Mouse (Mus musculus): ENCODE results near the gene Tcf20. TPM values are rescaled to one million over a fixed set of nuclear protein-coding genes. Genes with fewer than 3 reads are reported as not detected.

The Tcf20 gene
- polyA plus RNA-seq, 1 experiment from 2014 or later: 9.3 TPM

- 56% methylated on average over 5 of the region's 5 CpGs for WGBS
- Histone ChIP-seq H3K27ac (no peak overlapping the region), H3K4me2 (no peak overlapping the region), H3K9ac (no peak overlapping the region), H3K4me1 (peaks cover 96% of the 10 kb centered on the region), H3K9me3 (replicated peaks) (no peaks in the 10 kb centered on the region), H3K27me3 (peaks cover 55% of the 10 kb centered on the region), H3K4me3 (replicated peaks) (no peak overlapping the region), H3K36me3 (no peaks in the 10 kb centered on the region)
- no peak for ATAC-seq (replicated peaks; ENCODE audit: low FRiP score)
These were observed 56.2 kb downstream of the Tcf20 start for GRCm38 (mm10) chr15:82931436-82931835.

GRCm38 (mm10) chr15:82929595-82929994 is 58.1 kb downstream of the Tcf20 start:
- WGBS: 27% methylated on average over 9 of the region's 9 CpGs
- Histone ChIP-seq H3K4me1 (peaks cover 95% of the 10 kb centered on the region), H3K4me2 (0 out of 2 replicates have a peak overlapping the region, but pooled peaks have one; percentile 9)

GRCm38 (mm10) chr15:82928844-82929243 is 58.8 kb downstream of the Tcf20 start:
- Histone ChIP-seq H3K27me3 (peaks cover 59% of the 10 kb centered on the region), H3K4me1 (peaks cover 96% of the 10 kb centered on the region), H3K9ac (no peak overlapping the region), H3K9me3 (replicated peaks) (no peaks in the 10 kb centered on the region), H3K4me3 (replicated peaks) (no peak overlapping the region), H3K36me3 (no peaks in the 10 kb centered on the region), H3K27ac (no peak overlapping the region), H3K4me2 (no peak overlapping the region)
- 55% methylated on average over 8 of the region's 8 CpGs for WGBS
- ATAC-seq (replicated peaks; ENCODE audit: low FRiP score): no peak

More at GRCm38 (mm10) chr15:82929595-82929994, 58.1 kb downstream of the Tcf20 start:
- no peak overlapping the region for H3K9ac ChIP-seq
- peaks cover 55% of the 10 kb centered on the region for H3K27me3 ChIP-seq
- peak overlapping the region; percentile 48; the same call in 1 of the 2 replicates for H3K27ac ChIP-seq
- no peaks in the 10 kb centered on the region for H3K9me3 ChIP-seq (replicated peaks)
- H3K4me3 ChIP-seq (replicated peaks): no peak overlapping the region
- no peaks in the 10 kb centered on the region for H3K36me3 ChIP-seq
- ATAC-seq (replicated peaks; ENCODE audit: low FRiP score): no peak

- no peak overlapping the region for H3K4me3 ChIP-seq (replicated peaks)
- H3K27ac ChIP-seq: no peak overlapping the region
- no peaks in the 10 kb centered on the region for H3K9me3 ChIP-seq (replicated peaks)
- no peak for ATAC-seq (replicated peaks; ENCODE audit: low FRiP score)
- H3K4me1 ChIP-seq: peaks cover 96% of the 10 kb centered on the region
- H3K9ac ChIP-seq: no peak overlapping the region
- H3K4me2 ChIP-seq: no peak overlapping the region
- H3K27me3 ChIP-seq: peaks cover 67% of the 10 kb centered on the region
- no peaks in the 10 kb centered on the region for H3K36me3 ChIP-seq
- WGBS: 3% methylated on average over 6 of the region's 6 CpGs
These were observed 59.6 kb downstream of the Tcf20 start for GRCm38 (mm10) chr15:82928023-82928422.

GRCm38 (mm10) chr15:82927057-82927456 is 60.6 kb downstream of the Tcf20 start:
- no peaks in the 10 kb centered on the region for H3K9me3 ChIP-seq (replicated peaks)
- no peak overlapping the region for H3K4me2 ChIP-seq
- WGBS: 74% methylated on average over 5 of the region's 5 CpGs
- ATAC-seq (replicated peaks; ENCODE audit: low FRiP score): no peak
- peaks cover 67% of the 10 kb centered on the region for H3K27me3 ChIP-seq
- H3K36me3 ChIP-seq: no peaks in the 10 kb centered on the region
- H3K4me1 ChIP-seq: peaks cover 95% of the 10 kb centered on the region
- H3K9ac ChIP-seq: no peak overlapping the region
- no peak overlapping the region for H3K4me3 ChIP-seq (replicated peaks)
- H3K27ac ChIP-seq: no peak overlapping the region

- WGBS: 5% methylated on average over 11 of the region's 11 CpGs
- Histone ChIP-seq H3K9ac (no peak overlapping the region), H3K9me3 (replicated peaks) (no peaks in the 10 kb centered on the region), H3K27ac (peak overlapping the region; percentile 81), H3K27me3 (peaks cover 55% of the 10 kb centered on the region), H3K36me3 (no peaks in the 10 kb centered on the region), H3K4me3 (replicated peaks) (no peak overlapping the region), H3K4me1 (peaks cover 91% of the 10 kb centered on the region), H3K4me2 (0 out of 2 replicates have a peak overlapping the region, but pooled peaks have one; percentile 28)
- no peak for ATAC-seq (replicated peaks; ENCODE audit: low FRiP score)
These were observed 62.8 kb downstream of the Tcf20 start for GRCm38 (mm10) chr15:82924679-82925425.

GRCm38 (mm10) chr15:82923531-82923930 is 64.1 kb downstream of the Tcf20 start:
- H3K4me1 ChIP-seq: peaks cover 82% of the 10 kb centered on the region
- no peak overlapping the region for H3K9ac ChIP-seq
- H3K36me3 ChIP-seq: no peaks in the 10 kb centered on the region
- ATAC-seq (replicated peaks; ENCODE audit: low FRiP score): no peak
- no peaks in the 10 kb centered on the region for H3K9me3 ChIP-seq (replicated peaks)
- 0 out of 2 replicates have a peak overlapping the region, but pooled peaks have one; percentile 30 for H3K27ac ChIP-seq
- H3K27me3 ChIP-seq: peaks cover 56% of the 10 kb centered on the region
- no peak overlapping the region for H3K4me2 ChIP-seq
- 65% methylated on average over 5 of the region's 5 CpGs for WGBS
- no peak overlapping the region for H3K4me3 ChIP-seq (replicated peaks)

- no peak for ATAC-seq (replicated peaks; ENCODE audit: low FRiP score)
- Histone ChIP-seq H3K27me3 (peaks cover 56% of the 10 kb centered on the region), H3K4me2 (peak overlapping the region; percentile 5; the same call in 1 of the 2 replicates), H3K36me3 (no peaks in the 10 kb centered on the region), H3K4me3 (replicated peaks) (no peak overlapping the region), H3K4me1 (peaks cover 82% of the 10 kb centered on the region), H3K27ac (peak overlapping the region; percentile 59), H3K9ac (no peak overlapping the region), H3K9me3 (replicated peaks) (no peaks in the 10 kb centered on the region)
- WGBS: 63% methylated on average over 4 of the region's 4 CpGs
These were observed 64.9 kb downstream of the Tcf20 start for GRCm38 (mm10) chr15:82922755-82923154.

- Histone ChIP-seq H3K9ac (no peak overlapping the region), H3K9me3 (replicated peaks) (no peaks in the 10 kb centered on the region), H3K4me1 (peaks cover 82% of the 10 kb centered on the region), H3K4me2 (peak overlapping the region; percentile 5; the same call in 1 of the 2 replicates), H3K36me3 (no peaks in the 10 kb centered on the region), H3K27me3 (peaks cover 52% of the 10 kb centered on the region), H3K4me3 (replicated peaks) (no peak overlapping the region), H3K27ac (peak overlapping the region; percentile 59)
- ATAC-seq (replicated peaks; ENCODE audit: low FRiP score): peak; percentile 55
- 27% methylated on average over 12 of the region's 12 CpGs for WGBS
These were observed 65.6 kb downstream of the Tcf20 start for GRCm38 (mm10) chr15:82922052-82922451.

GRCm38 (mm10) chr15:82921559-82921958 is 66.1 kb downstream of the Tcf20 start:
- Histone ChIP-seq H3K36me3 (no peaks in the 10 kb centered on the region), H3K27ac (0 out of 2 replicates have a peak overlapping the region, but pooled peaks have one; percentile 59), H3K9me3 (replicated peaks) (no peaks in the 10 kb centered on the region), H3K9ac (no peak overlapping the region), H3K4me3 (replicated peaks) (no peak overlapping the region), H3K4me2 (no peak overlapping the region), H3K4me1 (peaks cover 80% of the 10 kb centered on the region), H3K27me3 (peaks cover 47% of the 10 kb centered on the region)
- no peak for ATAC-seq (replicated peaks; ENCODE audit: low FRiP score)
- WGBS: 52% methylated on average over 1 of the region's 1 CpGs

- Histone ChIP-seq H3K4me2 (peak overlapping the region; percentile 50), H3K36me3 (no peaks in the 10 kb centered on the region), H3K27me3 (peaks cover 47% of the 10 kb centered on the region), H3K9me3 (replicated peaks) (no peaks in the 10 kb centered on the region), H3K4me3 (replicated peaks) (peak overlapping the region; percentile 11; the same call in 1 of the 2 replicates), H3K4me1 (peaks cover 75% of the 10 kb centered on the region), H3K9ac (no peak overlapping the region), H3K27ac (no peak overlapping the region)
- peak; percentile 48; the same call in 1 of the 2 replicates for ATAC-seq (replicated peaks; ENCODE audit: low FRiP score)
- WGBS: 7% methylated on average over 13 of the region's 13 CpGs
These were observed 66.7 kb downstream of the Tcf20 start for GRCm38 (mm10) chr15:82920895-82921515.

GRCm38 (mm10) chr15:82917965-82918364 is 69.7 kb downstream of the Tcf20 start:
- H3K9me3 ChIP-seq (replicated peaks): no peaks in the 10 kb centered on the region
- H3K9ac ChIP-seq: no peak overlapping the region
- ATAC-seq (replicated peaks; ENCODE audit: low FRiP score): no peak
- WGBS: 62% methylated on average over 3 of the region's 3 CpGs
- H3K4me3 ChIP-seq (replicated peaks): no peak overlapping the region
- H3K4me2 ChIP-seq: no peak overlapping the region
- peaks cover 56% of the 10 kb centered on the region for H3K27me3 ChIP-seq
- no peaks in the 10 kb centered on the region for H3K36me3 ChIP-seq
- peaks cover 48% of the 10 kb centered on the region for H3K4me1 ChIP-seq
- H3K27ac ChIP-seq: no peak overlapping the region; the same call in 1 of the 2 replicates

All from kidney, embryonic 15.5 days (tissue).